Mouse (Mus musculus) adrenal gland, postnatal 25 days (tissue): ENCODE data around the gene Nampt. TPM values are rescaled to one million over a fixed set of nuclear protein-coding genes. Genes with fewer than 3 reads are reported as not detected.
"Not testable (repeated sequence)": the region's sequence is repeated elsewhere in the genome, so short reads cannot be mapped to it uniquely, and the experiment has no call there.

Experiments
- DNase-seq: peaks from one replicate; pipeline ENCODE4 v3.0.0; 2021; ENCODE audit warnings: mixed read lengths
- total RNA-seq: library from RNA; stranded (reverse); gene quantifications from 2 replicates; pipeline ENCODE4 v1.2.3, GENCODE M21; 2021

Gene Nampt
- total RNA-seq, 1 experiment from 2014 or later: 98.7 TPM

DNA sequence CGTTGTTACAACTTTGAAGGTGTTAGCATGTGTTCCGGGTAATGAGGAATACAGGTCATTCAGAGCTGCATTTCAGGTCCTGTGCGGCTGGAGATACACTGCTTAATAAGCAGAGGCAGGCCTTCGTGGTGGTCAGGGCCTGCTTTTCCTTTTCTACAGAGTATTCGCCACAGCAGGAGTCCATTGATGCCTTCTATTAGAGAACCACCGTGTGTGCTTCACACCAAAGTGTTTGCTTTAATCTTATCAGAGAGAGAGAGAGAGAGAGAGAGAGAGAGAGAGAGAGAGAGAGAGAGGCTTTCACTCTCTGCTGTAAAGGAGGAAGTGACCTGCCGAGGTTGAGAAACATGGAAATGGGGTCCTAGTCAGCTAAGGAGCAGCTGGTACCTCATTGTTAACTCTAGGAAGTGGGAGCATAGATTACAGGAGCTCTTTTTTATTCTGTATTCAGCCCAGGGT lies 22.1 kb downstream of the Nampt start:
- no peak for DNase-seq

DNA sequence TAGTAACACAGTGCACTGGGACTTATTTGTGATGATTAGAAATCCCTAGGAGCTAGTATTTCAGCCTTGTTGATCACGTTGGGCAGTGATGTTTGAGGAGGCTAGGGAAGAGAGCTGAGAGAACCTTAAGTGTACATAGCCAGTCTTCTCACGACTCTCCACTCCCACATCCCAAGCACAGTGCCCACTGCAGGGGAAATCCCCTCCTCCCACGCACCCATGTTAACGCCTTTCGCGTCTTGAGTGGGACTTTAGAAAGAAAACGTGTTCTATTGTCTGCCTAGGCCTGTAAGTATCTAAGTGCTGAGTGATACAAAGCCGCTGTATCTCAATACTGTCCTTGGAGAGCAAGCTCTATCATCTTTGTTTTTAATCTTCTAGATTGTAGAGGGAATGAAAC lies 27.0 kb downstream of the Nampt start:
- no peak for DNase-seq

DNA sequence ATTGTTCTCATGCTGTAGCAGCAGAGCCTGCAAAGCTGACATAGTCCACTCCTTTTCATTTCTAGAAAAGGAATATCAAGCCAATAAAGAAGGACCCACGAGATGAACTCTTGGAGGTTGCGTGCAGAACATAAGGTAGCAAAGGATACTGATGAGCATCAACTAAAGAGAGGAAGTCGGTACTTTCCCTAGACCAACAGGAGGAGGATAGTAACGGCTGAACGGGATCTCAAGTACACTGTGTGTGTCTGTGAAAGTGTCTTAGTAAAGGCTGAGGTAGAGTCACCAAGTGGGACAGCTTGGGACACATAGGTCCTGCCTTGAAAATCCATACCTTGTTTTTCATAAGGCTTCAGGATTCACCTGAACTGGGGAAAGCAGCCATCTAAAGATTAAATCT lies 34.4 kb downstream of the Nampt start:
- DNase-seq: no peak

DNA sequence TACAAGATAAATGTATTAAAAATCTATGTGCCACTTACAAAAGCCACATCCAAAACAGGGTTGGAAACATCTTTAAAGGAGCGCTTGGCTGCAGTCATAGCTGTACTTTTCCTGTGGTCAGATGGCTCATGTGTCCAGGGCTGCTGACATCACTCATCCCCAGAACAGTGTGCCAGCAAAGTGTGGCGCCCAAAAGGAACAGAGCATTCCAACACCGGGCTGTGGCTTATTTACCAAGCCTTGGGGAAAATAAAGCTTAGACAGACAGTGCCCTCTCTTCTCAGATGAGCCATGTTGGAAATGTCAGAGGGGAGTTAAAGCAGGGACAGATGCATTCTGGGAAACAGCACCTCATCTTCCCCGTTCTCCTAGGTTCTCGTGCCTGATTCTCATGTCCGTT lies 35.5 kb downstream of the Nampt start:
- DNase-seq: no peak

DNA sequence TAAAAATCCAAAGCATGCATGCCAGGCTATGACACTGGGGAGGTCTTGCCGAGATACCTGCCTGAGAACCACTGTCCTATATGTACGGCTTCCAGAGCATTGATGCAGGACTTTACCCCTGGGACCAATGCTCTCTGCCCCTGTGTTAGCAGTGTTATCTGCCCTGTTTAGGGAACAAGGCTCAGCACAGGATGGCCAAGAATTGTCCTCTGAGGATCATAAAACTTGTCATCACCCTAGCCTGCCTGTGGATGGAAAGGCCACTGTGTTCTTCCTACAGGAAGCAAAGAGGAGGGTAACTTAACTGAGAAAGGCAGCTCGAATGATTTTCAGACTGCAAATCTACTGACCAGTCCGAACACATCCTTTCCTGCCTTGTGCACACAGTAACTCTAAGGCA lies 36.1 kb downstream of the Nampt start:
- DNase-seq: no peak

DNA sequence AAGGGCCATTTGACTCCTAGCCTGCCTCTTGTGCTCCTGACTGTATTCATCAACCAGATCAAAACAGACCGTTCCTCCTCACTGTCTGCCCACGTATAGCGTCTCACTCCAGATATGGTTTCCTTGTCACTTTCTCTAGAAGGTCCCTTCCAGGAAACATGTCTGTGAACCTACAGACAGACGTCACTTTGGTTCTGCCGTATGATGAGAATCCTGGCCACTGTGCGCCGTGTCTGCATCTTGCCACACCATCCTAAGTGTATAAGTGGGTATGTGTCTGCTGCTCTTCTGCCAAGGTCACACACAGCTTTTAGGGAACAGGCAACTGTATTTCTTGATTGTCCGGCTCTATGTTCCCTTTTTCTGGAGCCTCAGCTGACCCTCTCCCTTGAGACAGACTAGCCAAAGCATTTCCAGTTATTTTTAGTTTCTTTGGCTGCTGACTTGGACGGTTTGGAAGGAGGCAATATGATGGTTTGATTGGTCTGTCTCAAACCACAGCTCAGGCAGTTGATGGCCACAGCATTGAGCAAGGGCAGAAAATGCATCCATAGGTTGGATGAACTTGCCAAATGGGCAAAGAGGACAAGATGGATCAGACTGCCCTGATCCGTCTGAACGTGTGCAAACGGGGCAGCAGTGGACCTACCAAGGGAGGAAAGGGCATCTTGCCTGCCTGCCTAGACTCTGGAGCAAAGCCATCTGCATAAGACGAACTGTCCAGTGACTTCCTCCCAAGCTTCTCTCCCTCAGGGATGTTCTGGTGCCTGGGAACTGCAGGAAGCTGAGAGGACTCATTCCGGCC lies 37.6 kb downstream of the Nampt start:
- DNase-seq: no peak

DNA sequence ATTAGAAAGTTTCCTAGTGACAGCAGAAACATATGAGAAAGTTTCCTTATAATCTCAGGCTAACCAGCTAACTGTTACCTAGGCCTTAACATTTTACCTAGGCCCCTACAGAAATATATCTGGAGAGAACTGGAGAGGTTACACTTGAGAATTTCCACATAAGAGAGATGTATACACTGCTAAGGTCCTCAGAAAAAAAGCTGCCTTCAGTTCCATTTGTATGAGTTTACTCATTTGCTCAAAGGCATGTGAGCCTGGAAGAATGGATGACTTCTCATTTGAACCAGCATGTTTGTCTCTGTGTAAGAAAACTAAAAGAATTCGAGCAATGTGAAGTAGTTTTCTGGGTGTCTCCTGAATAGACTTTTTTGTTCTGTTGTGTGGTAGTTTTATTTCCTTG lies 39.1 kb downstream of the Nampt start:
- DNase-seq: no peak

DNA sequence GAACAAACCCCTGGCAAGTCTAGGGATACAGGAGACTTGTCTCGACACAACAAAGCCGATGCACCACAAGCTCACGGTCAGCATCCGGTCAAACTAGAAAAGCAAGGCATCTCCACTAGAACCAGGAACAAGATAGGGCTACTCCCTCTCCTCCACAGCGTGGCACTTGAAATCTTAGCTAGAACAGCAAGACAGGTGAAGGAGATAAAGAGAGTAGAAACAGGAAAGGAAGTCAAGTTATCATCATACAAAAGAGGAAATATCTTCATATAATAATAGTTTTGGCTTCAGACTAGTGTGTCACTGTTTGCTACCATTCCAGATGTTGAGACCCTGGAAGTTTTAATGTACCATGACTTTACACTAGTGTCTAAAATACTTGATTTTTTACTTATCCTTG lies 41.5 kb downstream of the Nampt start:
- no peak for DNase-seq

DNA sequence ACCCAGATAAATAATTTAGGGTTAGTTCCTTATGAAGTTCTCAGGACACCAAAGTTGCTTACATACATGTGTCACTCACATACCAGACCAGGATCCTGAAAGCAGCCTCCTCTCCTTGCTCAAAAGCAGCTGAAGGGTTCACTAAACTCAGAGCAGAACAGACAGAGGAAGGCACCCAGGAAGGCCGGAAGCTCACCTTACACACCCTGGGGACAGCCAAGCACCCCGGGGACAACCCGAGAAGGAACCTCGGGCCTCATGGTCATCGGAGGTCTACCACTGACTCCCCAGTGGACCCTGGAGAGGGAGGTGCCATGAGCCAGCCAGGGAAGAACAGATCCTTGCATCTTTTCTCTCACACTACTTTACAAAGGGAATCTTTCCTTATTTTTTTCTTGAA lies 51.5 kb downstream of the Nampt start:
- DNase-seq: no peak

DNA sequence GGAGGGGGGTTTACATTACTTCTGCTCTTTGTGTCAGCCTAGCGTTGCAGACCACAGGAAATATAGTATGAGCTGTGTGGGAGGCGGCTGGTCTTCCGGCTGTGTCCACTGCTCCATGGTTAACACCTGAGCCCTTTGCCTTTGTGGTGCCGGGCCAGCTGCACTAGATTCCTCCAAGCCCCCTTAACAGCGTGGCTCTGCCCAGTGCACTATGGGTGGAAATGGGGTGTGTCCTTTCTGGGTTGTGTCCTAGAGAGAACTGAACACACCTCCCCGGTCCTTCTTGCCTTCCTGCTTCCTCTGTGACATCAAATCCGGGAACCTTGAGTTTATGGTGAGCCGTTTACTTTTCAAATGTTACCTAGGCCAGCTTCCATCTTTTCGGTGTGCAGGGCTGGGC lies 58.2 kb downstream of the Nampt start:
- no peak for DNase-seq

DNA sequence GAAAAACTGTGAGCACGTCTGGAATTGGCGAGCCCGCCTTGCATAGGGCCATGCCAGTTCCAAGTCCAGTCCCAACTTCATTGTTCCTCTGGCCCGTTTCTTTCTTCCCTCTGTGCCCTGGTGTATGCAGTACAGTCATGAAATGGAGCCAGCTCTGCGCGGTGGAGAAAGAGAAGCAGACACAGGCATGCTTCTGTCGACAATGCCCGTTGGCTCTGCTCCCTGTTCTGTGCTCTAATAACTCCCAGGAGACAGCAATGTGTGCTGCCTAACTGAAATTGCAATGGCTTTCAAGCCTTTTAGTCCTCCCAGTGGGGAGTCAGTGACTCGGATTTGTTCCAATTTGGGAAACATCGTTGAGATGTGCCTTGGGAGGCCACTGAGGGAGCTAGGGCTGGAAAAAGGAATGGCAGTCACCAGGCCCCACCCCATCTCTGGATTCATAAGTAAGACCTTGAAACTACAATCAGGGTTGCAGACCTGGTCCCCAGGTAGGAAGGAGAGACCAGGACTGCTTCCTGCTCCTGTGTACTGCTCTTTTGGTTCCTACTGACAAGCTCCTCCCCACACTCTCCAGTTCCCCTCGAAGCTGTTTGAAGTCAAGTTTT lies 58.7 kb downstream of the Nampt start:
- peak; percentile 29 for DNase-seq

DNA sequence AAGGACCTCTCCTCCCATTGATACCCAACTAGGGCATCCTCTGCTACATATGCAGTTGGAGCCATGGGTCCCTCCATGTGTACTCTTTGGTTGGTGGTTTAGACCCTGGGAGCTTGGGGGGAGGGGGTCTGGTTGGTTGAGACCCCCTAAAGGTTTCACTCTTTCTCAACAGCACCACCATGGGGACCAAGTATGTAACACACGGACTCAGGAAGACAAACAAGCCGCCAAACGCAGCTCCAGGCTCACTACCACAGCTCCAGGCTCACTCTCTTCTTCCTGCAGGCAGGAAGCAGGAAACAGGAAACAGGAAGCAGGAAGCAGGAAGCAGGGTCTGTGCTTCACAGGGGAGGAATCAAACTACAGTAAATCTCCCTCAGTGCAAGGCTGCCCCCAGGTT lies 60.0 kb downstream of the Nampt start:
- no peak for DNase-seq

DNA sequence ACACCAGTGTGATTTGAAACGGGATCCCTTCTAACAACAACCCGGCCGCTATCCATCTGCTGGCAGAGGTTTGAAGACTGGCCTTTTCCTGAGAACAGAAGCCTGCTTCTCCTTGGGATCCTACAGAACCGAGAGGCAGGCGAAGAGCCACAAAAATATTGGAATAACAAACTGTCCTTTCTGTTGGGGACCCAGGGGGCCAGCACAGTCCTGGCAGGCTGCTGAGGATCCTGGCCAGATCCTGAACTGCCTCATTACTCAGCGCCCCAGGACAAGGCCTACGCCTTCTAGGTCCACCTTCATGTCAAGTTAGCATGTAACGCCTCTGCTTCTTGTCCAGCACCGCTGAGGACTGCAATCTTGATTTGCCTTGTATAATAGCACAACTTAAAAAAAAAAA lies 65.0 kb downstream of the Nampt start:
- peak; percentile 15 for DNase-seq

DNA sequence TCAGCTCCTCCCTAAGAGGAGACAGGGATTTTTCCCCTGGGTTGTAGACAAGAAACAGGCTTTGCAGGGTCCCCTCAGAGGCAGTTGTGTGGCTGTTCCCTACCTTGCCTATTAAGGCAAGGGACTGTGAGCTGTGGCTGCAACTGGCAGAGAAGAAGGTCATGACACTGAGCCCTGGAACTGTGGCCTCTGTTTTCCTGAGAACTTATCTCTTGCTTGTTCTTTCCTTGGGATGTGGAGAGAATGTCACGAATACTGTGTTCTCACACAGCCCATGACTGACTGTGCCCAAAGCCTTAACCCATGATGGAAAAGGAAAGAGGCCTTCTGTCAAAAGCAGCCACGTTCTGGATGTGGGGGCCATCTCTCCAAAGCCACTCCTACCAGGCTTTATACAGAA lies 65.7 kb downstream of the Nampt start:
- DNase-seq: no peak

DNA sequence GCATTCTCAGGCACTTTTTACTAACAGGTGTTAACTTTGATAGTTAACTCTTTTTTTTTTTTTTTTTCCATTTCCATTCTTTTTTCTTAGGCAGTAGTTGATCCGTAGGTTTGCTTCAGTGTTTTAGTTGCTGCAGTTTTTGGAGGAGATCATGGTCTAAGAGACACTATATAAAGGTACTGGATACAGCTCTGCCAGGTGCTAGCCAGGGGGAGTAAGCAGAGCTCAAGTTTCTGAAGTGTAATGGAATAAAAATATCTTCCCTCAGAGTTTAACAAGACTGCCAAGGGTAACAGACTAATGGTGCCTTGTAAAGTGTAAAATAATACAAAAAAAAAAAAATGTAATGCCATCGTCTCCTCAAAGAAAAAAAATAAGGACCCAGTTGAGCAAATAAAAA lies 67.0 kb downstream of the Nampt start:
- no peak for DNase-seq

DNA sequence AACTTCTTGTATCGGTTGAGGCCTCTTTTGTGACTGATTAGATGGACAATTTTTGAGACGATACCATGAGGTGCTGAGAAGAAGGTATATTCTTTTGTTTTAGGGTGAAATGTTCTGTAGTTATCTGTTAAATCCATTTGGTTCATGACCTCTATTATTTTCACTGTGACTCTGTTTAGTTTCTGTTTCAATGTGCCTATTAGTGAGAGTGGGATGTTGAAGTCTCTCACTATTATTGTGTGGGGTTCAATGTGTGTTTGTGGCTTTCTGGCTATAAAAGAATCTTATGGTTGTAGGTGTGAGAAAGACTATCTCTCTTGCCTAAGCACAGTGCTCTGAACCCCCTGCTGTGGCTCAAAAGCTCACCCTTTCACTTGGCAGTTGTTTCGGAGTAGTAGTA lies 68.9 kb downstream of the Nampt start:
- no peak for DNase-seq

DNA sequence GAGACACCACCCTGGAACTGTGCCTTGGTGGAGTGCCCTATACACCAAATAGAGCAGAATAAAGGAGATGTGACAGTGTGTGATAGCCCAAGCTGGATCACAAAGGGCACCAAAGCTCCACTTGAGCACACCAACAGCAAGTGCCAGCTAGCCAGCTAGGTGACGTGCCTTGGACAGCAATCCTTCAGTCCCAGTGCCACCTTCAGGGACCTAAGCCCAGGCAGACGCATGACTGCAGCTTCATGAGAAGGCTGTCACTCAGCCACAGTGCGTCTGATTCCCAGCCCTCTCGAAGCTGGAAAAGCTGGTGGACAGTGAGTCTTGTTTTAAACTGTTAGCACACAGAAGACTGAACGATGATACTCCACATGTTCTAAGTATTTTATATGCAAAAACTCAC lies 70.5 kb downstream of the Nampt start:
- DNase-seq: no peak

DNA sequence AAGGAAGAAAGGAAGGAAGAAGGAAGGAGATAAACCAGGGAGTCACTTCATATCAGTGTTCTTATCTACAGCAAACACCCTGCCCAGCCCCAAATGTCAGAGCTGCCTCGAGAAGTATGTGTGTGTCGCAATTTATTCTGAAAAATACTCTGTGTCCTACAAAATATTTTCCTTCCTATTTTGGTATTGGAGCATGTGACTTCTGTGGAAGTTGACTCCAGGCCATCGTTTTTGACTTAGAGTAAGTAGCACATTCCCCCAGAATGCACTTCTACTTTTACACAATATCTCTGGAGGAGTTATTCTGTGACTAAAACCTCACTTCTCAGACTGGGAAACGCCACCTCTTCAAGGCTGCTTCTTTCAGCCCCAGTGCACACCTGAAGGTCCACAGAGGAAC lies 71.1 kb downstream of the Nampt start:
- DNase-seq: no peak

DNA sequence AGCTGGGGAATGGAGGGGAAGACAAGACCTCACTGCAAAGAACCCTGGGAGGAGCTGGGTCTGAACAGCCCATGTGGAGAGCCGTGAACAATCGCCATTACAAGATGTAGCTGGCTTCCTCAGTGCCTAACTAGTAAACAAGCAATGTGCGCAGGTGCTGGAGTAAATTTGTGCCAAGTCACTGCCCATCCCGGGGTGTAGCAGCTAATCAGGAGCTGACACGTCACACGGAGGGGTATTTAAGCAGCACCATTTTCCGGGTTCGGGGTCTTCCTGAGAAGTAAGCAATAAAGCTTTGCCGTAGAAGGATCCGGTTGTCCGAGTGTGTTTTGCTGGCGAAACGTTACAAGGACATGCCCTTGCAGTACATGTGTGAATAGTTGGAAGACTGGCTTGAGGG lies 71.9 kb downstream of the Nampt start:
- DNase-seq: not testable (repeated sequence)

DNA sequence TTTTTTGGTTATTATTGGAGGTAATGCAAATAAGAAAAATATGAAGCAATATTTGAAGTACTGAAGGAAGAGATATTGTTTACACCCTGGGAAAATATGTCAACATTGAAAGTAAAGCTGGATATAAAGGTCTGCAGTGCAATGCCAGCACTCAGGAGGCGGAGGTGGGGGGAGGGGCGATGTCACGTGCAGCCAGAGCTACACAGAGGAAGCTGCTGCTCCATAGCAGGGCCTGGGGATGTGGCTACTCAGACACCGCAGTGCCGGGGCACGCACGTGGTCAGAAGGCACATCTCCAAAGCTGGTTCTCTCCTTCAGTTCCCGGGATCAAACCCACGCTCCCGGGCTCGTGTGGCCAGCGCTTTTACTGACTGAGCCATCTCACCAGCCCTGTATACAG lies 73.9 kb downstream of the Nampt start:
- no peak for DNase-seq

DNA sequence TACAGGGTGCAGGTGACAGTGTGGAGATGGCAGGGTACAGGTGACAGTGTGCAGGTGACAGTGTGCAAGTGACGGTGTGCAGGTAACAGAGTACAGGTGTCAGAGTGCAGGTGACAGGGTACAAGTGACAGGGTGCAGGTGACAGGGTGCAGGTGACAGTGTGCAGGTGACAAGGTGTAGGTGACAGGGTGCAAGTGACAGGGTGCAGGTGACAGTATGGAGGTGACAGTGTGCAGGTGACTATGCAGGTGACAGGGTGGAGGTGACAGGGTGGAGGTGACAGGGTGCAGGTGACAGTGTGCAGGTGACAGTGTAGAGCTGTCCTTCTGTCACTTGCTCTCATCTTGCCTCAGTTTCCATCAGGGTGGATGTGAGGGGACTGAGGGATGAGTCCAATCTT lies 76.5 kb downstream of the Nampt start:
- no peak for DNase-seq

DNA sequence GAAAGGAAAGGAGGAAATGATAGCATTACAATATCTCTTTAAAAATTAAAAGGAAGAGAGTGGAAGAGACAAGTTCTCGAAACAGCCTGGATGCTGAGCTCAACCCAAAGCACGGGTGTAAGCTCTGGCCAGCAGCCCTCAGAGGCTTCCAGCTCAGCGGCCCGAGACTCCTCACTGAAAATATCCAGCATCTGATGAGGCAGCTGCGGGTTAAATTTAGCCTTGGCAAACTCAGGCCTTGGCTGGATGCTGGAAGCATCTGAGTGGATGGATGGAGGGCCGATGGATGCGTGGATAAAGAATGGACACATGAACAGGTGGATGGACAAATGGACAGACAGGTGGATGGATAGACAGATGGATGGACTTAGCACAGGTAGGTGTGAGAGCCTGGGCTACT lies 77.2 kb downstream of the Nampt start:
- no peak for DNase-seq

DNA sequence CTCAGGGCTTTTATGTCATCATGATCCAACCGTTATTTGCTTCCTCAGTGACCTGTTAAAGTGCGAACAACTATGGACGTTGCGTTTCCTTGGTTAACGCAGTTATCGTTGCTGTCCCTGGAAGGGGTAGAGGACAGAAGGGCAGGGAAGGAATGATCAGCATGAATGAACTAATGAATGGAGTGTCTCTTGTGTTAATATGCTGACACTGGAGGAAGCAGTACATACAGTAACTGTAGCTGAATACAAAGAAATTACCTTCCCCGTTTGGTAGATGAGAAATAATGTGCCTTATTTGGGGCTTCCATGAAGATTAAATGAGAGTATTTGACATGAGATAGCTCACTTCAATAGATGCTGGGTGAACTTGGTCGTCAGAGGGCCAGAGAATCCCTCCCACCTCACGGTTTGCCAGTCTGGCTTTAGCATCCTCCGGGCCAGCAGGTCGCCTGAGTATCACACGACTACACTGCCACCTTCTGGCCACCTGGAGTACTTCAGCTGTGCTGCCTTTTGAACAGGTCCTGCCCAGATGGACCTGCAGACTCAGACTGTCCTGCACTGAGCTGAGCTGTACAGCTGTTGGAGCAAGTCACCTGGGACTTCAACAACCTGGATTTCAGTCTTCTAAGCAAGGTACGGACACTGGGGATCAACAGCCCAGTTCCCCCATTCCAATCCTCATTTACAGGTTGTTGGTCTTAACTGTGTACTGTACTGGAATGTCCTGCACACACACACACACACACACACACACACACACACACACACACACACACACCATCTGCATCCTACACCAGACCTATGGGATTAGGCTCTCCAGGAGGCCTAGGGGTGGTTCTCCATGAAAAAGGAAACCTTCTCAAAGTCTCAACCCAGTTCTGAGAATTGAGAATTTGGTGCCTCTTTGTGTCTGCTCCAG lies 78.1 kb downstream of the Nampt start:
- DNase-seq: peak; percentile 85
